Mouse (Mus musculus) small intestine, adult 2 months (tissue): ENCODE measurements around the gene Kpna7. TPM values are rescaled to one million over a fixed set of nuclear protein-coding genes. Genes with fewer than 3 reads are reported as not detected.
A peak's percentile ranks its signal among the peaks of the same experiment; 100 is the strongest.

Experiments
- H3K27ac ChIP-seq: fragments of 200-500 bp; 2 replicates; pipeline ENCODE4 v1.5.1; 2012; ENCODE audit warnings: low read depth, low read length, control low read depth, inconsistent platforms; ENCODE audit not compliant: insufficient read depth
- H3K27me3 ChIP-seq: fragments of 200-500 bp; 2 replicates; pipeline ENCODE4 v1.6.1; 2012; ENCODE audit warnings: mild to moderate bottlenecking, moderate library complexity, low read length, inconsistent platforms; ENCODE audit not compliant: control insufficient read depth, insufficient read depth
- H3K36me3 ChIP-seq: fragments of 200-500 bp; 2 replicates; pipeline ENCODE4 v1.6.1; 2012; ENCODE audit warnings: mild to moderate bottlenecking, low read length, control low read depth, inconsistent platforms; ENCODE audit not compliant: control insufficient read depth, insufficient read depth
- H3K4me1 ChIP-seq: fragments of 200-500 bp; 2 replicates; pipeline ENCODE4 v1.6.1; 2012; ENCODE audit warnings: low read length, inconsistent platforms, mixed read lengths; ENCODE audit not compliant: control insufficient read depth, insufficient read depth, insufficient read length
- H3K4me3 ChIP-seq: fragments of 200-500 bp; 2 replicates; pipeline ENCODE4 v1.5.1; 2012; ENCODE audit warnings: low read depth, mild to moderate bottlenecking, control low read depth, inconsistent platforms, low read length, moderate library complexity
- CTCF ChIP-seq: fragments of 200-500 bp; IDR thresholded peaks from 2 replicates; pipeline ENCODE4 v1.5.1; 2012; ENCODE audit warnings: low read depth, mild to moderate bottlenecking, control low read depth, inconsistent platforms, low read length, moderate library complexity, mixed read lengths; ENCODE audit not compliant: insufficient replicate concordance, insufficient read length; ENCODE audit errors: extremely low read depth
- POLR2A ChIP-seq: fragments of 200-500 bp; IDR thresholded peaks from 2 replicates; pipeline ENCODE4 v1.6.1; 2012; ENCODE audit warnings: low read depth, mild to moderate bottlenecking, control low read depth, inconsistent platforms, low read length, moderate library complexity
- WGBS: fragments of 180-500 bp; shearing (Covaris S2); methylation state at CpG from one replicate; pipeline ENCODE4 v1.1.7; 2018; 5-methylcytosine and 5-hydroxymethylcytosine counted together
- polyA plus RNA-seq: library from polyadenylated mRNA; depleted of rRNA; stranded (reverse); fragments of >200 nt; gene quantifications from 2 replicates; pipeline ENCODE4 v1.2.3, GENCODE M21; 2012

Kpna7 gene
- polyA plus RNA-seq, 1 experiment, result not detected

- no peak for TF ChIP-seq POLR2A
- no peak for TF ChIP-seq CTCF
- no peaks in the 10 kb centered on the region for H3K36me3 ChIP-seq
- H3K27me3 ChIP-seq, result no peaks in the 10 kb centered on the region
- 81% methylated on average over 9 of the region's 9 CpGs for WGBS
- no peak overlapping the region for H3K27ac ChIP-seq
- H3K4me3 ChIP-seq, result no peak overlapping the region
- H3K4me1 ChIP-seq, result peaks cover 9% of the 10 kb centered on the region; the same call in 1 of the 2 replicates
Observed at GRCm38 (mm10) chr5:144958271-144958670, 125.6 kb downstream of the Kpna7 start.

- Histone ChIP-seq H3K4me1 (peaks cover 17% of the 10 kb centered on the region), H3K27me3 (no peaks in the 10 kb centered on the region), H3K27ac (no peak overlapping the region), H3K36me3 (no peaks in the 10 kb centered on the region), H3K4me3 (no peak overlapping the region)
- TF ChIP-seq POLR2A, result no peak
- TF ChIP-seq CTCF, result no peak
- WGBS, result 64% methylated on average over 7 of the region's 7 CpGs
Observed at GRCm38 (mm10) chr5:144954432-144954831, 129.4 kb downstream of the Kpna7 start.

- 90% methylated on average over 2 of the region's 2 CpGs for WGBS
- no peaks in the 10 kb centered on the region for H3K36me3 ChIP-seq
- no peaks in the 10 kb centered on the region for H3K27me3 ChIP-seq
- TF ChIP-seq POLR2A, result no peak
- TF ChIP-seq CTCF, result no peak
- no peak overlapping the region for H3K4me3 ChIP-seq
- H3K4me1 ChIP-seq, result peaks cover 25% of the 10 kb centered on the region
- H3K27ac ChIP-seq, result no peak overlapping the region
Observed at GRCm38 (mm10) chr5:144952592-144952991, 131.2 kb downstream of the Kpna7 start.

- WGBS, result 92% methylated on average over 5 of the region's 5 CpGs
- Histone ChIP-seq H3K4me3 (no peak overlapping the region), H3K4me1 (peaks cover 36% of the 10 kb centered on the region), H3K27me3 (no peaks in the 10 kb centered on the region), H3K36me3 (no peaks in the 10 kb centered on the region), H3K27ac (no peak overlapping the region)
- TF ChIP-seq CTCF (no peak), POLR2A (no peak)
Observed at GRCm38 (mm10) chr5:144950428-144951051, 133.3 kb downstream of the Kpna7 start.

GRCm38 (mm10) chr5:144949856-144950255 lies 134.0 kb downstream of the Kpna7 start:
- peaks cover 42% of the 10 kb centered on the region for H3K4me1 ChIP-seq
- H3K4me3 ChIP-seq, result no peak overlapping the region
- H3K27ac ChIP-seq, result no peak overlapping the region
- 86% methylated on average over 4 of the region's 4 CpGs for WGBS
- H3K36me3 ChIP-seq, result no peaks in the 10 kb centered on the region
- H3K27me3 ChIP-seq, result no peaks in the 10 kb centered on the region
- TF ChIP-seq CTCF (no peak), POLR2A (no peak)

GRCm38 (mm10) chr5:144948422-144948821 lies 135.4 kb downstream of the Kpna7 start:
- TF ChIP-seq CTCF (no peak), POLR2A (no peak)
- no peaks in the 10 kb centered on the region for H3K36me3 ChIP-seq
- H3K4me1 ChIP-seq, result peaks cover 46% of the 10 kb centered on the region
- H3K27ac ChIP-seq, result peak overlapping the region; percentile 96
- no peaks in the 10 kb centered on the region for H3K27me3 ChIP-seq
- H3K4me3 ChIP-seq, result no peak overlapping the region
- WGBS, result 11% methylated on average over 11 of the region's 11 CpGs

GRCm38 (mm10) chr5:144948002-144948401 lies 135.8 kb downstream of the Kpna7 start:
- 19% methylated on average over 1 of the region's 1 CpGs for WGBS
- 0 out of 2 replicates have a peak overlapping the region, but pooled peaks have one; percentile 4 for H3K4me3 ChIP-seq
- TF ChIP-seq CTCF (no peak), POLR2A (no peak)
- peak overlapping the region; percentile 96 for H3K27ac ChIP-seq
- H3K4me1 ChIP-seq, result peaks cover 45% of the 10 kb centered on the region
- no peaks in the 10 kb centered on the region for H3K27me3 ChIP-seq
- no peaks in the 10 kb centered on the region for H3K36me3 ChIP-seq
